8 mouse cellular contexts compared by ENCODE assay signal in the genomic region with DNA sequence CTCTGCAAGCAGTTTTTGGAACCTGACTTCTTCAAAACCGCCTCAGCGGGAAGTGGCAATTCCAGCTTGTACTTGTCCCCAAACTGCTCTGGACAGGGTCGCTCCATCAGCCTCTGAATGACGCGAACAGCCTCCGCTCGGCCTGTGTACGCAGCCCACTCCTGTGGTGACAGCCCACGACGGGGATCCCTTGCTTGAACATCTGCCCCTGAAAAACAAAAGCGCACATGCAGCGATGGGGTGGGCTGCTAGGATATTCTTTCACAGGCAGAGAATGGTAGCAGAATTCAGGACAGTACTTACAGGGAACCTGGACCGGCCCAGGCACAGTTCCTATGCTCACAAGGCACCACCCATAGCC.
DNase-seq lines count a peak whose midpoint lies in the region; ATAC-seq and TF ChIP-seq lines count a peak whose summit lies in the region.
"Had no signal": no experiment of that assay in that cellular context is flagged by ENCODE, and none has a peak within 500 bp of the region (broad histone marks: within the 10 kb centered on the region; RNA-seq: fewer than 3 reads in every experiment).

No protein-coding gene starts in this region.

- no peaks in the 10 kb centered on the region for H3K36me3 ChIP-seq in lung, embryonic 16.5 days (ENCODE audit: control insufficient read depth, insufficient read depth, low read length)
- H3K36me3 ChIP-seq in forebrain, embryonic 16.5 days (ENCODE audit: control insufficient read depth, insufficient read depth) = no peaks in the 10 kb centered on the region
- H3K36me3 ChIP-seq in midbrain, embryonic 10.5 days = no peaks in the 10 kb centered on the region

- DNase-seq in lung, adult 2 months = no peak
- DNase-seq in midbrain, embryonic 10.5 days (ENCODE audit: low spot score) = no peak
- no peak for DNase-seq in right cerebral cortex, postnatal 25 days
- DNase-seq in cerebellum, adult 9-10 months = no peak
- no peak for DNase-seq in gastrocnemius, postnatal 36 days

- H3K9ac ChIP-seq in lung, embryonic 16.5 days (ENCODE audit: low read length) = no peak overlapping the region
- peak overlapping the region; percentile 28; the same call in 1 of the 2 replicates for H3K9ac ChIP-seq in forebrain, embryonic 16.5 days (replicated peaks; ENCODE audit: low read depth, low read length)

- peaks cover 20% of the 10 kb centered on the region for H3K27me3 ChIP-seq in lung, embryonic 16.5 days (ENCODE audit: control insufficient read depth, insufficient read depth, low read depth, low read length)
- H3K27me3 ChIP-seq in forebrain, embryonic 16.5 days (replicated peaks; ENCODE audit: control insufficient read depth, insufficient read depth, low read length) = peaks cover 5% of the 10 kb centered on the region
- H3K27me3 ChIP-seq in midbrain, embryonic 10.5 days (ENCODE audit: low read depth, poor library complexity, severe bottlenecking) = peaks cover 49% of the 10 kb centered on the region

- peaks cover 4% of the 10 kb centered on the region for H3K4me1 ChIP-seq in lung, embryonic 16.5 days (replicated peaks; ENCODE audit: control insufficient read depth, insufficient read depth, low read length)
- peaks cover 7% of the 10 kb centered on the region for H3K4me1 ChIP-seq in lung, adult 2 months (ENCODE audit: control insufficient read depth, insufficient read depth, low read length)
- H3K4me1 ChIP-seq in forebrain, embryonic 16.5 days (replicated peaks; ENCODE audit: control insufficient read depth, insufficient read depth, low read length) = peaks cover 9% of the 10 kb centered on the region; the same call in 1 of the 2 replicates
- peaks cover 24% of the 10 kb centered on the region for H3K4me1 ChIP-seq in midbrain, embryonic 10.5 days

- H3K9me3 ChIP-seq in lung, embryonic 16.5 days (ENCODE audit: control insufficient read depth, low read length) = no peaks in the 10 kb centered on the region
- H3K9me3 ChIP-seq in forebrain, embryonic 16.5 days (ENCODE audit: control insufficient read depth, low read length) = no peaks in the 10 kb centered on the region
- H3K9me3 ChIP-seq in midbrain, embryonic 10.5 days (replicated peaks) = no peaks in the 10 kb centered on the region

- ATAC-seq in lung, embryonic 16.5 days (ENCODE audit: low read depth) = no peak
- no peak for ATAC-seq in forebrain, embryonic 16.5 days

- WGBS in lung, embryonic 16.5 days = 26% methylated on average over 13 of the region's 13 CpGs
- 52% methylated on average over 13 of the region's 13 CpGs for WGBS in lung, adult 2 months
- WGBS in forebrain, embryonic 16.5 days = 24% methylated on average over 13 of the region's 13 CpGs
- 25% methylated on average over 13 of the region's 13 CpGs for WGBS in midbrain, embryonic 10.5 days

- no peak for TF ChIP-seq POLR2A in lung, adult 2 months (IDR thresholded peaks at IDR 0.05; ENCODE audit: borderline replicate concordance, extremely low read depth, low read depth, low read length)

- no peak for TF ChIP-seq CTCF in lung, adult 2 months (IDR thresholded peaks at IDR 0.05; ENCODE audit: insufficient read depth, low read length)

- H3K4me3 ChIP-seq in lung, embryonic 16.5 days (ENCODE audit: low read length) = no peak overlapping the region
- no peak overlapping the region for H3K4me3 ChIP-seq in lung, adult 2 months (replicated peaks; ENCODE audit: extremely low read depth, low read depth, low read length)
- peak overlapping the region; percentile 27 for H3K4me3 ChIP-seq in forebrain, embryonic 16.5 days (replicated peaks; ENCODE audit: low read length)
- peak overlapping the region; percentile 51 for H3K4me3 ChIP-seq in midbrain, embryonic 10.5 days
- H3K4me3 ChIP-seq: erythroblast, embryonic 14.5 days had no signal

- no peak overlapping the region for H3K27ac ChIP-seq in lung, embryonic 16.5 days (ENCODE audit: low read length)
- H3K27ac ChIP-seq in forebrain, embryonic 16.5 days (ENCODE audit: low read length) = no peak overlapping the region
- H3K27ac ChIP-seq in midbrain, embryonic 10.5 days (replicated peaks) = no peak overlapping the region

- intact Hi-C loops in gastrocnemius, postnatal 36 days (cut with DNase I) = no loop called here

- H3K4me2 ChIP-seq in lung, embryonic 16.5 days (ENCODE audit: low read depth, low read length) = peak overlapping the region; percentile 18; the same call in 1 of the 2 replicates
- peak overlapping the region; percentile 49 for H3K4me2 ChIP-seq in forebrain, embryonic 16.5 days (ENCODE audit: low read length)

Comparison
In these comparisons a context has a peak if more than half of its experiments do, and no peak if none do; other contexts are left out.
1. H3K4me3 ChIP-seq: peak in forebrain, embryonic 16.5 days (single experiment) and midbrain, embryonic 10.5 days (single experiment); none in lung, embryonic 16.5 days (single experiment) and lung, adult 2 months (single experiment).